In the genomic region with DNA sequence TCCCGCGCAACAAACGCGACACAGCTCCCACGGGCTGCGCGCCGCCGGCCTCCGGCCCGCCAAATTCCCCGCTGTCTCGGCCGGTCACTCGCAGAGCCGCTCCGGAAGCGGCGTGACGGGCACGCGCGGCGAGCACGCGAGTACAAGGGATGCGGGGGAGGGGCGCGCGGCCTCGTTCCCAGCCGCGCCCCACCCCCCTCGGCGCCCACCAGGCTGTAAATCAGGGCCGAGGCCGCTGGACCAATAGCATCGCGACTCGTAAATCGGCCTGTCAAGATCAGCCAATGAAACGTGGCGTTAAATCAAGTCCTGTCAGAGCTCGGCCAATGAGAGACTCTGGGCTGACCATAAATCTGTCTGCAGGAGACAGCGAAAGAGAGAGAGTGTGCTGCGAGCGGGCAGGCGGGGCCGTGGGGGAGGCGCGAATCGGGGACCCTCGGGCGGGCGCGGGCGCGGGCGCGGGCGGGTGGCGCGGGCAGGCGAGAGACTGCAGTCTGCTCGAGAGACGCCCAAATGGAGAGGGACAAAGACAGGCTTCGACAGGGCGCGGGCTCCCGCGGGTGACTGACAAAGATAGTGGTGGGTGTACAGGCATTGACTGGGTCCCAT, we compare ENCODE assay signal across 8 mouse cellular contexts. TPM values are rescaled to one million over a fixed set of nuclear protein-coding genes. Genes with fewer than 3 reads are reported as not detected.
DNase-seq lines count a peak whose midpoint lies in the region; ATAC-seq and TF ChIP-seq lines count a peak whose summit lies in the region.

No protein-coding gene starts in this region.

- peaks cover 74% of the 10 kb centered on the region for H3K27me3 ChIP-seq in E14TG2a.4 (ENCODE audit: insufficient read depth, low read length)
- H3K27me3 ChIP-seq in forebrain, embryonic 13.5 days: peaks cover 14% of the 10 kb centered on the region
- 0 out of 2 replicates have a peak, but pooled peaks cover 2% of the 10 kb centered on the region for H3K27me3 ChIP-seq in liver, postnatal 0 days (ENCODE audit: insufficient read depth, low read length)
- no peaks in the 10 kb centered on the region for H3K27me3 ChIP-seq in neural tube, embryonic 14.5 days (ENCODE audit: control insufficient read depth, insufficient read depth, low read length)

- intact Hi-C loops in heart, postnatal 10 days (cut with DNase I): loop anchor here (2.0 to 5.0 kb wide), 3 partner anchors 33 to 98 kb away; a partner anchor contains a TSS

- under 1% methylated on average over 71 of the region's 71 CpGs for WGBS in forebrain, embryonic 13.5 days
- WGBS in large intestine, adult 2 months: under 1% methylated on average over 71 of the region's 71 CpGs
- WGBS in liver, postnatal 0 days (ENCODE audit: insufficient replicate concordance): under 1% methylated on average over 66 of the region's 71 CpGs
- WGBS in neural tube, embryonic 14.5 days: 0% methylated on average over 62 of the region's 71 CpGs

- TF ChIP-seq EP300 in liver, postnatal 0 days (IDR thresholded peaks at IDR 0.05; ENCODE audit: low read depth): 0 out of 2 replicates have a peak, but pooled peaks have one; percentile 27

- H3K4me1 ChIP-seq in E14TG2a.4 (replicated peaks; ENCODE audit: low read depth, low read length): peaks cover 82% of the 10 kb centered on the region
- H3K4me1 ChIP-seq in forebrain, embryonic 13.5 days: peaks cover 72% of the 10 kb centered on the region
- peaks cover 44% of the 10 kb centered on the region for H3K4me1 ChIP-seq in liver, postnatal 0 days (ENCODE audit: insufficient read depth)
- H3K4me1 ChIP-seq in neural tube, embryonic 14.5 days (ENCODE audit: control insufficient read depth, insufficient read depth, low read length): peaks cover 63% of the 10 kb centered on the region

- H3K9me3 ChIP-seq in E14TG2a.4 (ENCODE audit: low read length): no peaks in the 10 kb centered on the region
- no peaks in the 10 kb centered on the region for H3K9me3 ChIP-seq in forebrain, embryonic 13.5 days (replicated peaks)
- H3K9me3 ChIP-seq in liver, postnatal 0 days (ENCODE audit: low read length): no peaks in the 10 kb centered on the region
- H3K9me3 ChIP-seq in neural tube, embryonic 14.5 days (ENCODE audit: control insufficient read depth, low read length): no peaks in the 10 kb centered on the region

- peak overlapping the region; percentile 79 for H3K4me3 ChIP-seq in E14TG2a.4 (replicated peaks; ENCODE audit: low read length)
- peak overlapping the region; percentile 44 for H3K4me3 ChIP-seq in forebrain, embryonic 13.5 days
- peak overlapping the region; percentile 47 for H3K4me3 ChIP-seq in liver, postnatal 0 days (ENCODE audit: low read depth, low read length)
- H3K4me3 ChIP-seq in neural tube, embryonic 14.5 days (ENCODE audit: low read depth, low read length): peak overlapping the region; percentile 33

- H3K9ac ChIP-seq in forebrain, embryonic 13.5 days: peak overlapping the region; percentile 81
- peak overlapping the region; percentile 76 for H3K9ac ChIP-seq in liver, postnatal 0 days (replicated peaks)
- H3K9ac ChIP-seq in neural tube, embryonic 14.5 days (replicated peaks; ENCODE audit: low read depth, low read length): peak overlapping the region; percentile 77

- peak; percentile 97 to 98 for DNase-seq in heart, postnatal 10 days
- DNase-seq in large intestine, adult 2 months (ENCODE audit: low read depth, low spot score): peak; percentile 93
- DNase-seq in liver, postnatal 0 days: peak; percentile 89
- DNase-seq in testis, postnatal 10 days (ENCODE audit: low spot score): peak; percentile 98

- H3K27ac ChIP-seq in forebrain, embryonic 13.5 days: peak overlapping the region; percentile 98
- H3K27ac ChIP-seq in liver, postnatal 0 days (ENCODE audit: low read depth): peak overlapping the region; percentile 78
- peak overlapping the region; percentile 100 for H3K27ac ChIP-seq in neural tube, embryonic 14.5 days (ENCODE audit: low read depth, low read length)

- ATAC-seq in cerebellum, adult (ENCODE audit: insufficient number of reproducible peaks, low FRiP score, low TSS enrichment): peak; percentile 92
- peak; percentile 97 for ATAC-seq in forebrain, embryonic 13.5 days
- ATAC-seq in liver, postnatal 0 days: peak; percentile 88
- ATAC-seq in neural tube, embryonic 14.5 days (ENCODE audit: low read depth): peak; percentile 94

- peak overlapping the region; percentile 77 for H3K4me2 ChIP-seq in forebrain, embryonic 13.5 days
- H3K4me2 ChIP-seq in liver, postnatal 0 days (ENCODE audit: low read depth, low read length): peak overlapping the region; percentile 85
- H3K4me2 ChIP-seq in neural tube, embryonic 14.5 days (ENCODE audit: low read depth, low read length): peak overlapping the region; percentile 45

- H3K36me3 ChIP-seq in E14TG2a.4 (ENCODE audit: insufficient read depth, low read length): peaks cover 3% of the 10 kb centered on the region; the same call in 1 of the 2 replicates
- H3K36me3 ChIP-seq in forebrain, embryonic 13.5 days (ENCODE audit: poor library complexity, severe bottlenecking): no peaks in the 10 kb centered on the region
- no peaks in the 10 kb centered on the region for H3K36me3 ChIP-seq in liver, postnatal 0 days (replicated peaks; ENCODE audit: insufficient read depth, low read length)
- H3K36me3 ChIP-seq in neural tube, embryonic 14.5 days (ENCODE audit: control insufficient read depth, insufficient read depth, low read length): no peaks in the 10 kb centered on the region

- TF ChIP-seq CTCF in E14TG2a.4 (conservative IDR thresholded peaks at IDR 0.05; ENCODE audit: low read length): no peak
- no peak for TF ChIP-seq CTCF in liver, postnatal 0 days (IDR thresholded peaks at IDR 0.05; ENCODE audit: low read depth)

RNA-seq across cellular contexts. Expression of a gene that starts 5.2 kb away (rescaled TPM):
- polyA plus RNA-seq in forebrain, embryonic 13.5 days (2015; fragmentation: Nextera tagmentation; extraction: Ambion mirVana): 0.30 and 0.41 TPM in 2 replicates
- total RNA-seq in heart, postnatal 10 days (2021): not detected
- polyA plus RNA-seq in large intestine, adult 2 months (2012; rRNA removed): 0.12 TPM in 1 of 2 replicates, not detected in the other
- 1.1 and 1.8 TPM in 2 replicates for polyA plus RNA-seq in liver, postnatal 0 days (2015; fragmentation: Nextera tagmentation; extraction: Ambion mirVana)
- polyA plus RNA-seq in neural tube, embryonic 14.5 days (2014; fragmentation: Nextera tagmentation; extraction: Ambion mirVana): 0.35 and 0.40 TPM in 2 replicates

RNA-seq across cellular contexts. Expression of a gene that starts 32.7 kb away (rescaled TPM):
- 219 and 232 TPM in 2 replicates for polyA plus RNA-seq in forebrain, embryonic 13.5 days (2015; fragmentation: Nextera tagmentation; extraction: Ambion mirVana)
- 10 to 100 TPM; 81.2 to 83.3 TPM for total RNA-seq in heart, postnatal 10 days (2021)
- 215 and 216 TPM in 2 replicates for polyA plus RNA-seq in large intestine, adult 2 months (2012; rRNA removed)
- 110 and 121 TPM in 2 replicates for polyA plus RNA-seq in liver, postnatal 0 days (2015; fragmentation: Nextera tagmentation; extraction: Ambion mirVana)
- polyA plus RNA-seq in neural tube, embryonic 14.5 days (2014; fragmentation: Nextera tagmentation; extraction: Ambion mirVana): 195 and 216 TPM in 2 replicates

RNA-seq across cellular contexts. Expression of a gene that starts 34.7 kb away (rescaled TPM):
- 11.3 and 12.0 TPM in 2 replicates for polyA plus RNA-seq in forebrain, embryonic 13.5 days (2015; fragmentation: Nextera tagmentation; extraction: Ambion mirVana)
- 10 to 100 TPM; 24.3 to 26.2 TPM for total RNA-seq in heart, postnatal 10 days (2021)
- polyA plus RNA-seq in large intestine, adult 2 months (2012; rRNA removed): 3.8 and 5.9 TPM in 2 replicates
- 10.1 TPM in 2 replicates for polyA plus RNA-seq in liver, postnatal 0 days (2015; fragmentation: Nextera tagmentation; extraction: Ambion mirVana)
- polyA plus RNA-seq in neural tube, embryonic 14.5 days (2014; fragmentation: Nextera tagmentation; extraction: Ambion mirVana): 19.2 and 20.7 TPM in 2 replicates

RNA-seq across cellular contexts. Expression of a gene that starts 47.0 kb away (rescaled TPM):
- 0.57 and 1.6 TPM in 2 replicates for polyA plus RNA-seq in forebrain, embryonic 13.5 days (2015; fragmentation: Nextera tagmentation; extraction: Ambion mirVana)
- 1 to 10 TPM in 1 of 2 experiments, under 1 TPM in 1; 0.30 to 1.0 TPM for total RNA-seq in heart, postnatal 10 days (2021)
- 0.32 and 0.55 TPM in 2 replicates for polyA plus RNA-seq in large intestine, adult 2 months (2012; rRNA removed)
- 85.8 and 89.1 TPM in 2 replicates for polyA plus RNA-seq in liver, postnatal 0 days (2015; fragmentation: Nextera tagmentation; extraction: Ambion mirVana)
- polyA plus RNA-seq in neural tube, embryonic 14.5 days (2014; fragmentation: Nextera tagmentation; extraction: Ambion mirVana): 1.9 and 2.0 TPM in 2 replicates

Comparison
In these comparisons a context has a peak if more than half of its experiments do, and no peak if none do; other contexts are left out.
1. Peak in every context shown above with its lines: DNase-seq, ATAC-seq, H3K4me3 ChIP-seq and H3K27ac ChIP-seq.